9 mouse cellular contexts compared by ENCODE assay signal in genomic region chr1:74121821-74122576, GRCm38 (mm10). TPM values are rescaled to one million over a fixed set of nuclear protein-coding genes. Genes with fewer than 3 reads are reported as not detected.
A peak's percentile ranks its signal among the peaks of the same experiment; 100 is the strongest.
DNase-seq lines count a peak whose midpoint lies in the region.
"Had no signal": no experiment of that assay in that cellular context is flagged by ENCODE, and none has a peak within 500 bp of the region (broad histone marks: within the 10 kb centered on the region; RNA-seq: fewer than 3 reads in every experiment).

No protein-coding gene starts in this region.

- peak; percentile 40 for DNase-seq in layer of hippocampus, adult 11-12 months (ENCODE audit: low spot score)
- no peak for DNase-seq in layer of hippocampus, adult 9-11 months
- DNase-seq in adrenal gland, postnatal 10 days = peak; percentile 88
- peak; percentile 64 to 76 for DNase-seq in heart, postnatal 14 days
- peak; percentile 64 to 81 for DNase-seq in left cerebral cortex, postnatal 25 days (ENCODE audit: low spot score in 2 of 2)
- peak; percentile 69 for DNase-seq in right cerebral cortex, postnatal 10 days (ENCODE audit: low spot score in 2 of 2)
- no peak for DNase-seq in thymus, postnatal 0 days (ENCODE audit: low spot score)
- no peak for DNase-seq in cerebellum, adult 11-12 months

- intact Hi-C loops in heart, postnatal 14 days (cut with DNase I) = loop anchor here (2.0 kb wide), 1 partner anchor 129 kb away; no protein-coding TSS in a partner anchor
- intact Hi-C loops in left cerebral cortex, postnatal 25 days (cut with DNase I) = loop anchor here (2.0 kb wide), 1 partner anchor 125 kb away; no protein-coding TSS in a partner anchor

RNA-seq across cellular contexts. Expression of gene Tns1, which starts 2.2 kb away (rescaled TPM):
- total RNA-seq in adrenal gland, postnatal 10 days (2021) = 100 to 1,000 TPM; 284 to 309 TPM
- total RNA-seq in heart, postnatal 14 days (2021) = 100 to 1,000 TPM; 677 to 755 TPM
- 10 to 100 TPM; 35.1 to 40.3 TPM for total RNA-seq in left cerebral cortex, postnatal 25 days (2021)
- polyA plus RNA-seq in thymus, postnatal 0 days (2015; fragmentation: Nextera tagmentation; extraction: Ambion mirVana) = 12.6 and 13.0 TPM in 2 replicates

RNA-seq across cellular contexts. Expression of gene Rufy4, which starts 3.3 kb away (rescaled TPM):
- total RNA-seq in adrenal gland, postnatal 10 days (2021) = 1 to 10 TPM; 3.4 to 4.3 TPM
- 1 to 10 TPM; 1.4 to 1.5 TPM for total RNA-seq in heart, postnatal 14 days (2021)
- not detected for total RNA-seq in left cerebral cortex, postnatal 25 days (2021)
- 0.08 and 0.15 TPM in 2 replicates for polyA plus RNA-seq in thymus, postnatal 0 days (2015; fragmentation: Nextera tagmentation; extraction: Ambion mirVana)

RNA-seq across cellular contexts. Expression of gene Cxcr2, which starts 31.8 kb away (rescaled TPM):
- 1 to 10 TPM in 1 of 2 experiments, under 1 TPM in 1; 0.48 to 1.6 TPM for total RNA-seq in adrenal gland, postnatal 10 days (2021)
- under 1 TPM; 0.07 to 0.10 TPM for total RNA-seq in heart, postnatal 14 days (2021)
- total RNA-seq in left cerebral cortex, postnatal 25 days (2021) = not detected
- 0.15 and 0.20 TPM in 2 replicates for polyA plus RNA-seq in thymus, postnatal 0 days (2015; fragmentation: Nextera tagmentation; extraction: Ambion mirVana)
- total RNA-seq: left cerebral cortex, postnatal 10 days had no signal

Comparison
In these comparisons a context has a peak if more than half of its experiments do, and no peak if none do; other contexts are left out.
1. DNase-seq: peak in layer of hippocampus, adult 11-12 months (single experiment), adrenal gland, postnatal 10 days (single experiment), heart, postnatal 14 days (2 of 2), left cerebral cortex, postnatal 25 days (2 of 2) and right cerebral cortex, postnatal 10 days (2 of 2); none in layer of hippocampus, adult 9-11 months (single experiment), thymus, postnatal 0 days (single experiment) and cerebellum, adult 11-12 months (single experiment).
2. RNA of gene Tns1, which starts 2.2 kb away (total RNA-seq): 677 to 755 TPM in heart, postnatal 14 days and 284 to 309 TPM in adrenal gland, postnatal 10 days; 35.1 to 40.3 TPM in left cerebral cortex, postnatal 25 days; every median in the first group is over 4 times any median in the second.